ENCODE assay signal across 8 mouse cellular contexts in the genomic region with DNA sequence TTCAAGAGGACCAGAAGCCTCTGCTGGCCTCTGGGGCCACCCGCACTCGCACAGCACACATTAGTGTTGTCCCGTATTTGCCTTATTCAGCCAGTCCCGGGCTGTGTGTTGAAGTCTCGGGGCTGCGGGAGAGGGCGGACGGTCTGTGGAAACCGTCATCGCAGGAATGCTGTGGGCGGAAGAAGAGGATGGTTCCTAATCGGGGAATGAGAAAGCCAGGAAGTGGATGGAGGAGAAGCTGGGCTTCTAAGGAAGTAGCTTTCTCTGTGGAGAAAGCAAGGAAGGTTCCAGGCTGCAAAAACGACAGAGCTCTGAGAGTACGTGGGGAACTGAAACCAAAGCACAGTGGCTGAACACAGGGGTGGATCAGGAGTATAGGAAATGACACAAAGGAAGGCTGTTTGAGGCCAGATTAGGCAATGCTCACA. TPM values are rescaled to one million over a fixed set of nuclear protein-coding genes. Genes with fewer than 3 reads are reported as not detected.
DNase-seq lines count a peak whose midpoint lies in the region; ATAC-seq and TF ChIP-seq lines count a peak whose summit lies in the region.

No protein-coding gene starts in this region.

- peak overlapping the region; percentile 64 for H3K9ac ChIP-seq in heart, embryonic 16.5 days (ENCODE audit: low read length)
- H3K9ac ChIP-seq in limb, embryonic 14.5 days (ENCODE audit: low read depth, low read length, severe bottlenecking): peak overlapping the region; percentile 38; the same call in 1 of the 2 replicates

- H3K27ac ChIP-seq in heart, embryonic 16.5 days (ENCODE audit: low read length): peak overlapping the region; percentile 73
- no peak overlapping the region for H3K27ac ChIP-seq in limb, embryonic 14.5 days (replicated peaks; ENCODE audit: low read depth, low read length)

- peak overlapping the region; percentile 44 for H3K4me3 ChIP-seq in heart, embryonic 16.5 days (ENCODE audit: low read length)
- no peak overlapping the region for H3K4me3 ChIP-seq in limb, embryonic 14.5 days (replicated peaks; ENCODE audit: low read length)

- no peaks in the 10 kb centered on the region for H3K36me3 ChIP-seq in heart, embryonic 16.5 days (ENCODE audit: control insufficient read depth, insufficient read depth)
- no peaks in the 10 kb centered on the region for H3K36me3 ChIP-seq in limb, embryonic 14.5 days (ENCODE audit: control insufficient read depth, insufficient read depth, low read length)

- DNase-seq in layer of hippocampus, adult 9-11 months: peak; percentile 53
- no peak for DNase-seq in layer of hippocampus, postnatal 36 days
- peak; percentile 45 for DNase-seq in brain, adult 2 months (ENCODE audit: low read depth, low spot score)
- DNase-seq in limb, embryonic 14.5 days (ENCODE audit: low spot score): no peak
- peak; percentile 28 for DNase-seq in naive thymus-derived CD4-positive, alpha-beta T cell, adult 2 months (ENCODE audit: low read depth)
- no peak for DNase-seq in cerebellum, postnatal 14 days
- no peak for DNase-seq in left cerebral cortex, adult 11 months (ENCODE audit: low spot score)

- H3K4me1 ChIP-seq in heart, embryonic 16.5 days (ENCODE audit: control insufficient read depth, insufficient read depth, low read length): peaks cover 7% of the 10 kb centered on the region; the same call in 1 of the 2 replicates
- H3K4me1 ChIP-seq in limb, embryonic 14.5 days (ENCODE audit: control insufficient read depth, insufficient read depth, low read length): peaks cover 3% of the 10 kb centered on the region; the same call in 1 of the 2 replicates

- peak overlapping the region; percentile 60 for H3K4me2 ChIP-seq in heart, embryonic 16.5 days (ENCODE audit: low read depth, low read length)
- H3K4me2 ChIP-seq in limb, embryonic 14.5 days (replicated peaks; ENCODE audit: low read depth, low read length, severe bottlenecking): peak overlapping the region; percentile 22; the same call in 1 of the 2 replicates

- peak; percentile 35; the same call in 1 of the 2 replicates for ATAC-seq in heart, embryonic 16.5 days (replicated peaks; ENCODE audit: extremely low read depth, insufficient read depth, low FRiP score)
- ATAC-seq in limb, embryonic 14.5 days (ENCODE audit: low FRiP score, low read depth): peak; percentile 59; the same call in 1 of the 2 replicates

- TF ChIP-seq POLR2A in limb, embryonic 14.5 days (IDR thresholded peaks at IDR 0.05; ENCODE audit: borderline replicate concordance, extremely low read depth, insufficient read depth, insufficient read length): no peak

- no peaks in the 10 kb centered on the region for H3K9me3 ChIP-seq in heart, embryonic 16.5 days (replicated peaks; ENCODE audit: control insufficient read depth, low read length)
- no peaks in the 10 kb centered on the region for H3K9me3 ChIP-seq in limb, embryonic 14.5 days (ENCODE audit: control insufficient read depth, low read length)

- WGBS in heart, embryonic 16.5 days: 19% methylated on average over 14 of the region's 14 CpGs
- WGBS in limb, embryonic 14.5 days: 61% methylated on average over 14 of the region's 14 CpGs

- no peaks in the 10 kb centered on the region for H3K27me3 ChIP-seq in heart, embryonic 16.5 days (ENCODE audit: control insufficient read depth, insufficient read depth, low read length)
- no peaks in the 10 kb centered on the region for H3K27me3 ChIP-seq in limb, embryonic 14.5 days (ENCODE audit: control insufficient read depth, insufficient read depth, low read length)

RNA-seq across cellular contexts. Expression of a gene that starts 43.6 kb away (rescaled TPM):
- total RNA-seq in layer of hippocampus, postnatal 36 days (2021): under 1 TPM in 1 of 2 experiments, not detected in 1; 0.10 TPM
- 0.56 and 2.0 TPM in 2 replicates for polyA plus RNA-seq in heart, embryonic 16.5 days (2015; fragmentation: Nextera tagmentation; extraction: Ambion mirVana)
- polyA plus RNA-seq in limb, embryonic 14.5 days (2012; rRNA removed): 0.13 and 0.17 TPM in 2 replicates
- 0.15 and 0.17 TPM in 2 replicates for polyA plus RNA-seq in limb, embryonic 14.5 days (2014; fragmentation: Nextera tagmentation; extraction: Ambion mirVana)

Comparison
In these comparisons a context has a peak if more than half of its experiments do, and no peak if none do; other contexts are left out.
1. DNase-seq: peak in layer of hippocampus, adult 9-11 months (single experiment), brain, adult 2 months (single experiment) and naive thymus-derived CD4-positive, alpha-beta T cell, adult 2 months (single experiment); none in layer of hippocampus, postnatal 36 days (0 of 2), limb, embryonic 14.5 days (single experiment), cerebellum, postnatal 14 days (0 of 2) and left cerebral cortex, adult 11 months (single experiment).